ENCODE assay signal across 8 mouse cellular contexts in genomic region chr13:42866162-42866941, GRCm38 (mm10).
DNase-seq lines count a peak whose midpoint lies in the region; ATAC-seq and TF ChIP-seq lines count a peak whose summit lies in the region.

No protein-coding gene starts in this region.

- peak; percentile 42 for DNase-seq in 3134 (ENCODE audit: extremely low read depth, insufficient read length, low spot score)
- peak; percentile 20 for DNase-seq in cerebellum, adult 11 months
- peak; percentile 70 for DNase-seq in forebrain, embryonic 14.5 days (ENCODE audit: low spot score)
- peak; percentile 59 to 69 for DNase-seq in heart, postnatal 14 days
- DNase-seq in kidney, postnatal 4 days: peak; percentile 69 to 77
- DNase-seq in stomach, postnatal 0 days (ENCODE audit: low spot score): peak; percentile 53

- no peak overlapping the region; the same call in 1 of the 2 replicates for H3K27ac ChIP-seq in forebrain, embryonic 14.5 days (ENCODE audit: low read depth, low read length)
- H3K27ac ChIP-seq in liver, embryonic 15.5 days (replicated peaks): no peak overlapping the region
- H3K27ac ChIP-seq in neural tube, embryonic 12.5 days: no peak overlapping the region
- no peak overlapping the region for H3K27ac ChIP-seq in stomach, postnatal 0 days (replicated peaks)

- H3K36me3 ChIP-seq in forebrain, embryonic 14.5 days (ENCODE audit: control insufficient read depth, insufficient read depth, low read length): no peaks in the 10 kb centered on the region
- H3K36me3 ChIP-seq in liver, embryonic 15.5 days (replicated peaks): no peaks in the 10 kb centered on the region
- H3K36me3 ChIP-seq in neural tube, embryonic 12.5 days: no peaks in the 10 kb centered on the region
- no peaks in the 10 kb centered on the region for H3K36me3 ChIP-seq in stomach, postnatal 0 days (ENCODE audit: control insufficient read depth, insufficient read depth, low read length)

- peak; percentile 79; the same call in 1 of the 2 replicates for ATAC-seq in forebrain, embryonic 14.5 days
- no peak for ATAC-seq in liver, embryonic 15.5 days (ENCODE audit: insufficient read depth)
- ATAC-seq in neural tube, embryonic 12.5 days (ENCODE audit: low FRiP score, low read depth): no peak; the same call in 1 of the 2 replicates
- peak; percentile 63 for ATAC-seq in stomach, postnatal 0 days (ENCODE audit: low FRiP score, low TSS enrichment)

- H3K27me3 ChIP-seq in forebrain, embryonic 14.5 days (replicated peaks; ENCODE audit: control insufficient read depth, insufficient read depth, low read length): no peaks in the 10 kb centered on the region
- H3K27me3 ChIP-seq in liver, embryonic 15.5 days: no peaks in the 10 kb centered on the region
- no peaks in the 10 kb centered on the region for H3K27me3 ChIP-seq in neural tube, embryonic 12.5 days (replicated peaks)
- no peaks in the 10 kb centered on the region for H3K27me3 ChIP-seq in stomach, postnatal 0 days (ENCODE audit: control insufficient read depth, insufficient read depth, low read length)

- H3K4me1 ChIP-seq in forebrain, embryonic 14.5 days (ENCODE audit: control insufficient read depth, insufficient read depth, low read length): peaks cover 15% of the 10 kb centered on the region
- H3K4me1 ChIP-seq in liver, embryonic 15.5 days (replicated peaks): no peaks in the 10 kb centered on the region
- H3K4me1 ChIP-seq in neural tube, embryonic 12.5 days: peaks cover 10% of the 10 kb centered on the region
- no peaks in the 10 kb centered on the region for H3K4me1 ChIP-seq in stomach, postnatal 0 days (replicated peaks; ENCODE audit: control insufficient read depth, insufficient read depth)

- peak overlapping the region; percentile 48 for H3K9ac ChIP-seq in forebrain, embryonic 14.5 days (ENCODE audit: low read length)
- H3K9ac ChIP-seq in liver, embryonic 15.5 days: no peak overlapping the region
- peak overlapping the region; percentile 36; the same call in 1 of the 2 replicates for H3K9ac ChIP-seq in neural tube, embryonic 12.5 days
- H3K9ac ChIP-seq in stomach, postnatal 0 days (ENCODE audit: low read length): peak overlapping the region; percentile 64

- TF ChIP-seq EP300 in stomach, postnatal 0 days (optimal IDR thresholded peaks at IDR 0.05): no peak

- 6% methylated on average over 21 of the region's 21 CpGs for WGBS in forebrain, embryonic 14.5 days
- WGBS in liver, embryonic 15.5 days (ENCODE audit: insufficient replicate concordance): 4% methylated on average over 21 of the region's 21 CpGs
- 6% methylated on average over 21 of the region's 21 CpGs for WGBS in neural tube, embryonic 12.5 days
- WGBS in stomach, postnatal 0 days: 5% methylated on average over 21 of the region's 21 CpGs

- intact Hi-C loops in heart, postnatal 14 days (cut with DNase I): no loop called here

- no peak for TF ChIP-seq CTCF in stomach, postnatal 0 days (IDR thresholded peaks at IDR 0.05; ENCODE audit: low read depth)

- peak overlapping the region; percentile 52 for H3K4me2 ChIP-seq in forebrain, embryonic 14.5 days (ENCODE audit: low read length)
- H3K4me2 ChIP-seq in liver, embryonic 15.5 days: peak overlapping the region; percentile 52
- peak overlapping the region; percentile 63 for H3K4me2 ChIP-seq in neural tube, embryonic 12.5 days (replicated peaks)
- H3K4me2 ChIP-seq in stomach, postnatal 0 days (replicated peaks; ENCODE audit: low read depth): peak overlapping the region; percentile 70

- peak overlapping the region; percentile 22 for H3K4me3 ChIP-seq in forebrain, embryonic 14.5 days (ENCODE audit: low read depth, low read length)
- H3K4me3 ChIP-seq in liver, embryonic 15.5 days (replicated peaks): peak overlapping the region; percentile 45
- peak overlapping the region; percentile 28 for H3K4me3 ChIP-seq in neural tube, embryonic 12.5 days
- peak overlapping the region; percentile 55 for H3K4me3 ChIP-seq in stomach, postnatal 0 days (ENCODE audit: low read depth, low read length)

- H3K9me3 ChIP-seq in forebrain, embryonic 14.5 days (replicated peaks; ENCODE audit: control insufficient read depth, low read length): no peaks in the 10 kb centered on the region
- H3K9me3 ChIP-seq in liver, embryonic 15.5 days (replicated peaks): no peaks in the 10 kb centered on the region
- H3K9me3 ChIP-seq in neural tube, embryonic 12.5 days: no peaks in the 10 kb centered on the region
- H3K9me3 ChIP-seq in stomach, postnatal 0 days (ENCODE audit: control insufficient read depth, low read length): no peaks in the 10 kb centered on the region

Comparison
In these comparisons a context has a peak if more than half of its experiments do, and no peak if none do; other contexts are left out.
1. DNase-seq: peak in every context shown above with its lines; median percentile 73 in kidney, postnatal 4 days; 70 in forebrain, embryonic 14.5 days; 64 in heart, postnatal 14 days; 53 in stomach, postnatal 0 days; 42 in 3134; 20 in cerebellum, adult 11 months.
2. ATAC-seq: peak in forebrain, embryonic 14.5 days (single experiment) and stomach, postnatal 0 days (single experiment); none in liver, embryonic 15.5 days (single experiment) and neural tube, embryonic 12.5 days (single experiment).
3. Peak in every context shown above with its lines, with median percentiles within 50 percentile points of each other: H3K4me2 ChIP-seq and H3K4me3 ChIP-seq.